Mouse (Mus musculus) limb, embryonic 12.5 days (tissue): ENCODE measurements around the gene Dnajc8. TPM values are rescaled to one million over a fixed set of nuclear protein-coding genes. Genes with fewer than 3 reads are reported as not detected.

Experiments used
- ATAC-seq: fragments of 200-750 bp; cut with Nextera tagmentation; 2 replicates; pipeline ENCODE4 v1.8.0; 2017; ENCODE audit warnings: low read depth, moderate TSS enrichment; ENCODE audit not compliant: insufficient number of reproducible peaks, insufficient read depth, low FRiP score, low TSS enrichment
- H3K27ac ChIP-seq: fragments of 300-500 bp; sonication (generic); 2 replicates; pipeline ENCODE4 v1.5.1; 2016; ENCODE audit warnings: mild to moderate bottlenecking, moderate library complexity
- H3K27me3 ChIP-seq: fragments of 300-500 bp; sonication (generic); 2 replicates; pipeline ENCODE4 v1.6.1; 2016; ENCODE audit warnings: mild to moderate bottlenecking, moderate library complexity
- H3K36me3 ChIP-seq: fragments of 300-500 bp; sonication (generic); 2 replicates; pipeline ENCODE4 v1.6.1; 2016; ENCODE audit warnings: mild to moderate bottlenecking, moderate library complexity
- H3K4me1 ChIP-seq: fragments of 300-500 bp; sonication (generic); replicated peaks from 2 replicates; pipeline ENCODE4 v1.6.1; 2016
- H3K4me2 ChIP-seq: fragments of 300-500 bp; sonication (generic); 2 replicates; pipeline ENCODE4 v1.6.1; 2016; ENCODE audit warnings: mild to moderate bottlenecking, moderate library complexity
- H3K4me3 ChIP-seq: fragments of 300-500 bp; sonication (generic); replicated peaks from 2 replicates; pipeline ENCODE4 v1.5.1; 2016; ENCODE audit warnings: mild to moderate bottlenecking
- H3K9ac ChIP-seq: fragments of 300-500 bp; sonication (generic); replicated peaks from 2 replicates; pipeline ENCODE4 v1.6.1; 2016; ENCODE audit warnings: mild to moderate bottlenecking, moderate library complexity
- H3K9me3 ChIP-seq: fragments of 300-500 bp; sonication (generic); 2 replicates; pipeline ENCODE4 v1.6.1; 2016; ENCODE audit warnings: mild to moderate bottlenecking, moderate library complexity
- WGBS: fragments of 180-500 bp; shearing (Covaris S2); methylation state at CpG from one replicate; pipeline ENCODE4 v1.1.7; 2016; 5-methylcytosine and 5-hydroxymethylcytosine counted together
- polyA plus RNA-seq: library from polyadenylated mRNA; unstranded; fragments of >200 nt; fragmentation: Nextera tagmentation; extraction: Ambion mirVana; gene quantifications from 2 replicates; pipeline ENCODE4 v1.2.1, GENCODE M21; 2016

Dnajc8 gene
- polyA plus RNA-seq, 1 experiment from 2014 or later, result 190 TPM

DNA sequence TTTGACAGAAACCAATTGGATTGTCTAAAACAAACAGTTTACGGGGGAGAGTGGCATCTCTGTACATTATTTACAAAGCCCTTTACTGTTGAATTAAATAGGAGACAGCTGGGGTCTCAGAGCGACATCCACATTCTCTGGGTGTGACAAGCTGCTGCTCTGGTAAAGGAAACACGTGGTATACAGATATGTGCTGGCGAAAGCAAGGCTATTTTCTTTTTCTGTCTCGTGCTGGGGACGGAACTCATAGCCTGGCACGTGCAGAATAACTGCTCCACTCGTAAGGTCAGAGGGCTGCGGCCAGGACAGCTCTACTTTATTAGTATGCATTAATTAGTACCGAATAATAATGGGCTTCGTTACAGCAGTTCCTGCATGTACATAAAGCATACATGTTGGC lies 38.0 kb downstream of the Dnajc8 start:
- H3K36me3 ChIP-seq, result no peaks in the 10 kb centered on the region
- 55% methylated on average over 11 of the region's 11 CpGs for WGBS
- H3K4me1 ChIP-seq, result no peaks in the 10 kb centered on the region
- no peaks in the 10 kb centered on the region for H3K27me3 ChIP-seq
- H3K9ac ChIP-seq, result no peak overlapping the region
- no peak overlapping the region for H3K27ac ChIP-seq
- H3K4me2 ChIP-seq, result no peak overlapping the region
- no peak overlapping the region for H3K4me3 ChIP-seq
- peaks cover 8% of the 10 kb centered on the region; the same call in 1 of the 2 replicates for H3K9me3 ChIP-seq
- ATAC-seq, result no peak

DNA sequence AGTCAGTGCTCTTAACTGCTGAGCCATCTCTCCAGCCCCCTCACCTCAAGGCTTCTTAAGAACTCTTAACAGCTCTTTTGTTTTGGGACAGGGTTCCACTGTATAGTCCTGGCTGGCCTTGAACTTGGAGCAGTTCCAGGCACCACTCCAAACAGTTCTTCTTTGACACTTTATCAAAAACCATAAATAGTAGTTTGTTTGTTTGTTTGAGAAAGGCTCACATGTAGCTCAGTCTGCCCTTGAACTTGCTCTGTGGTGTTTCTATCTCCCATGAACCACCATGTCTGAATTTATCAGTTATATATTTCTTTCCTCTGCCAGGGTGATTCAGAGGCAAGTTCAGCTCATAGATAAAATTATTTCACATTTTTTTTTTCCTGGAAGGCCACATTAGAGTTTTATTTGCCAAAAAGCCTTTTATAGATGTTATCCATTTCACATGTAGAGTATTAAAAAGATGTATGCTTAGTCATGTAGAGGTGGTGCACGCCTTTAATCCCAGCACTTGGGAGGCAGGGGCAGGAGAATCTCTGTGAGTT lies 39.5 kb downstream of the Dnajc8 start:
- no peak overlapping the region for H3K27ac ChIP-seq
- no peak overlapping the region for H3K4me3 ChIP-seq
- no peak for ATAC-seq
- H3K4me2 ChIP-seq, result no peak overlapping the region
- no peaks in the 10 kb centered on the region for H3K27me3 ChIP-seq
- no peak overlapping the region for H3K9ac ChIP-seq
- 88% methylated on average over 1 of the region's 1 CpGs for WGBS
- no peaks in the 10 kb centered on the region for H3K36me3 ChIP-seq
- no peaks in the 10 kb centered on the region for H3K9me3 ChIP-seq
- H3K4me1 ChIP-seq, result no peaks in the 10 kb centered on the region

DNA sequence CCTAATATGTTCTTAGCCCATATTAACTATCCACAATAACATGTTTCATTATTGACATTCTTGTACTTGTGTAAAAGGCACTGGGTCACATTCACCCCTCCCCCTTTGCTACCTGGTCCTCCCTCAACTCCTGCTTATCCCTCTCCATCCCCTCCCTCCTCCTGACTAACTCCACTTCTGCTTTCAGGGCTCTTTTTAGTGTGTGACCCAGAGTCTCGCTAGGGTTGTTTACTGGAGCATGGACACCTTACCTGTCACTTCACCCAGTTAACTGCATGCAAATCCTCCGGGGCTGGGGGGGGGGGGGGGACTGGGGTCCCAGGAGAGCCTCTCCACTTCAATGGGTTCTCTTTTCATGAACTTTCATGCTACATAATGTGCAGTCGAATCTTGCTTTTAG lies 48.4 kb downstream of the Dnajc8 start:
- Histone ChIP-seq H3K9ac (no peak overlapping the region), H3K4me2 (no peak overlapping the region), H3K27me3 (no peaks in the 10 kb centered on the region), H3K4me3 (no peak overlapping the region), H3K27ac (no peak overlapping the region), H3K4me1 (no peaks in the 10 kb centered on the region), H3K9me3 (0 out of 2 replicates have a peak, but pooled peaks cover 5% of the 10 kb centered on the region), H3K36me3 (no peaks in the 10 kb centered on the region)
- no peak for ATAC-seq
- 75% methylated on average over 3 of the region's 3 CpGs for WGBS

GRCm38 (mm10) chr4:132584975-132585374 lies 49.6 kb downstream of the Dnajc8 start:
- no peaks in the 10 kb centered on the region for H3K27me3 ChIP-seq
- no peaks in the 10 kb centered on the region for H3K36me3 ChIP-seq
- H3K4me3 ChIP-seq, result no peak overlapping the region
- ATAC-seq, result no peak
- no peak overlapping the region for H3K9ac ChIP-seq
- H3K4me1 ChIP-seq, result no peaks in the 10 kb centered on the region
- no peak overlapping the region for H3K27ac ChIP-seq
- 0 out of 2 replicates have a peak, but pooled peaks cover 5% of the 10 kb centered on the region for H3K9me3 ChIP-seq
- 76% methylated on average over 2 of the region's 2 CpGs for WGBS
- no peak overlapping the region for H3K4me2 ChIP-seq

DNA sequence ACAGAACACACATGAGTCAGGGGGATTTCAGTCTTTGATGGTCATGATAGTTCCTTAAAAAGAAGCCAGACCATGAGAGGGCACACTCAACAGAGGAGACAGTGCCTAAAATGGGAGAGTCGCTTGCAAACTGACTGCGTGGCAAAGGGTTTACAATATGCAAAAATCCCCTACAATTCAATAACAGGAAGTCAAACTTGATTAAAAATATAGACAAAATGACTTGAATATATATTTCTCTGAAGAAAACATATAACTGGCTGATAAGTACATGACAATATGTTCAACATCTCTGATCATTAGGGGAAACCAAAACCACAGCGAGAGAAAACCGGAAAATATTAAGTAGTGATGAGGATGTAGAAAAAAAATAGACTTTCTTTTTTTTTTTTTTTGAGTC lies 50.9 kb downstream of the Dnajc8 start:
- H3K36me3 ChIP-seq, result no peaks in the 10 kb centered on the region
- H3K4me1 ChIP-seq, result no peaks in the 10 kb centered on the region
- no peak overlapping the region for H3K27ac ChIP-seq
- ATAC-seq, result no peak
- H3K4me3 ChIP-seq, result no peak overlapping the region
- no peaks in the 10 kb centered on the region for H3K27me3 ChIP-seq
- no peak overlapping the region for H3K4me2 ChIP-seq
- no peak overlapping the region for H3K9ac ChIP-seq
- H3K9me3 ChIP-seq, result no peaks in the 10 kb centered on the region
- 92% methylated on average over 4 of the region's 4 CpGs for WGBS

DNA sequence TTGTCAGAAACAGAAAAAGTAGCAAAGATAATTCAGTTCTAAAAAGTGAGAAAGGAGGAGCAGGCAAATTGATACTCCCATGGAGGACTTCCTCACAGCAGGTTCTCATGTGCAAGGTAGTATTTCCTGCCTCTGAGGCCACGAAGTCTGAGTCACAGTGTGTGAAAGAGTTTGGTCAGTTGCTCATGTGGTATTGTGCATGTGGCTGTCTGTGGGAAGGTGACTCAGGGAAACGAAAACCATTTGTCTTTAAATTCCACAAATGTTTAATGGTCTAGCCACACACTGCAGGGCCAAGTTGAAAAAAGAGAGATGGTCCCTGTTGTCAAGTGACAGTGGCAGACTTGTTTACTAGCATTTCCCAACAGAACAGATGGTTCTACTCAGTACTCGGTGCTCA lies 53.2 kb downstream of the Dnajc8 start:
- 76% methylated on average over 3 of the region's 3 CpGs for WGBS
- Histone ChIP-seq H3K9ac (no peak overlapping the region), H3K9me3 (no peaks in the 10 kb centered on the region), H3K27ac (no peak overlapping the region), H3K27me3 (no peaks in the 10 kb centered on the region), H3K36me3 (no peaks in the 10 kb centered on the region), H3K4me3 (no peak overlapping the region), H3K4me1 (no peaks in the 10 kb centered on the region), H3K4me2 (no peak overlapping the region)
- no peak for ATAC-seq

- H3K36me3 ChIP-seq, result no peaks in the 10 kb centered on the region
- H3K27ac ChIP-seq, result no peak overlapping the region
- no peaks in the 10 kb centered on the region for H3K9me3 ChIP-seq
- WGBS, result 85% methylated on average over 10 of the region's 10 CpGs
- no peak overlapping the region for H3K4me3 ChIP-seq
- H3K4me1 ChIP-seq, result no peaks in the 10 kb centered on the region
- H3K9ac ChIP-seq, result no peak overlapping the region
- no peak overlapping the region for H3K4me2 ChIP-seq
- no peaks in the 10 kb centered on the region for H3K27me3 ChIP-seq
- no peak for ATAC-seq
Measured at GRCm38 (mm10) chr4:132590642-132591041, 55.3 kb downstream of the Dnajc8 start.

DNA sequence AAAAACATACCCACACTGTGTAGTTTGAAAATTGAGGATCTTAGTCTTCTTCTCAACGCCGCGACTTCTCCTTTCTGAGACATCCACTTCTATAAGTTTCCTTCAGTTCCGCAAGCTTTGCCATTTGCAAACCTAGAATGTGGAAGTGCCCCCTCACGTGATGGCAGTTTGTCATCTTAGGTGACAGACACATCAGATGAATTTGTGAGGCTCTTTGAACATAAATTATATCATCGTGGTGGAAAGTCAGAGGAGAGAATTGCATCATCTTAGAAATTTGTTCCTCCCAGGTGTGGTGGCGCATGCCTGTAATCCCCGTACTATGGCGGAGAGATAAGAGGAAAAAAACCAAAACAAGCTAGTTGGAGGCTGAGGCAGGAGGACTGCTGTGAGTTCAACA lies 57.6 kb downstream of the Dnajc8 start:
- H3K4me1 ChIP-seq, result no peaks in the 10 kb centered on the region
- H3K9ac ChIP-seq, result no peak overlapping the region
- no peaks in the 10 kb centered on the region for H3K27me3 ChIP-seq
- WGBS, result 92% methylated on average over 9 of the region's 9 CpGs
- no peaks in the 10 kb centered on the region for H3K36me3 ChIP-seq
- H3K9me3 ChIP-seq, result no peaks in the 10 kb centered on the region
- H3K4me2 ChIP-seq, result no peak overlapping the region
- no peak overlapping the region for H3K27ac ChIP-seq
- no peak for ATAC-seq
- no peak overlapping the region for H3K4me3 ChIP-seq

- H3K4me3 ChIP-seq, result no peak overlapping the region
- no peaks in the 10 kb centered on the region for H3K4me1 ChIP-seq
- no peak overlapping the region for H3K4me2 ChIP-seq
- H3K27me3 ChIP-seq, result no peaks in the 10 kb centered on the region
- no peak overlapping the region for H3K9ac ChIP-seq
- no peaks in the 10 kb centered on the region; the same call in 1 of the 2 replicates for H3K9me3 ChIP-seq
- no peaks in the 10 kb centered on the region for H3K36me3 ChIP-seq
- no peak for ATAC-seq
- H3K27ac ChIP-seq, result no peak overlapping the region
- WGBS, result 36% methylated on average over 4 of the region's 4 CpGs
Measured at GRCm38 (mm10) chr4:132594191-132594590, 58.8 kb downstream of the Dnajc8 start.

DNA sequence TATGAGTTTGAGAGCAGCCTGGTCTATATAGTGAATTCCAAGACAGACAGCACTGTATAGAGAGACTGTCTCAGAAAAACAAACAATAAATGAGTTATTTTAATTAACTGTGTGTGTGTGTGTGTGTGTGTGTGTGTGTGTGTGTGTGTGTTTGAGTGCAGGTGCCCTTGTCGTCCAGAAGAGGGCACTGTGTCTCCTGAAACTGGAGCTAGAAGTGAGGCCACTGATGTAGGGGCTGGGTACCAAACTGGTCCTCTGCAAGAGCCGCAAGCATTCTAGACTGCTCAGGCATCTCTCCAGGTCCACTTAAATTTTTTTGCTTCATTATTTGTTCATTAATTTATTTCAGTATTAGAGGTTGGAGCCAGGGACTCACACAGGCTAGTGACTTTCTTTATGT lies 63.5 kb downstream of the Dnajc8 start:
- WGBS, result 74% methylated on average over 2 of the region's 2 CpGs
- ATAC-seq, result no peak

GRCm38 (mm10) chr4:132599764-132600163 lies 64.4 kb downstream of the Dnajc8 start:
- no peak for ATAC-seq
- no peaks in the 10 kb centered on the region for H3K27me3 ChIP-seq
- no peaks in the 10 kb centered on the region; the same call in 1 of the 2 replicates for H3K9me3 ChIP-seq
- H3K36me3 ChIP-seq, result no peaks in the 10 kb centered on the region
- H3K9ac ChIP-seq, result no peak overlapping the region
- no peaks in the 10 kb centered on the region for H3K4me1 ChIP-seq
- no peak overlapping the region for H3K27ac ChIP-seq
- H3K4me3 ChIP-seq, result no peak overlapping the region
- no peak overlapping the region for H3K4me2 ChIP-seq
- 86% methylated on average over 3 of the region's 3 CpGs for WGBS

More for the DNA sequence above, 63.5 kb downstream of the Dnajc8 start:
- Histone ChIP-seq H3K27me3 (no peaks in the 10 kb centered on the region), H3K4me1 (no peaks in the 10 kb centered on the region), H3K4me3 (no peak overlapping the region), H3K36me3 (no peaks in the 10 kb centered on the region), H3K9ac (no peak overlapping the region), H3K4me2 (no peak overlapping the region), H3K27ac (no peak overlapping the region), H3K9me3 (no peaks in the 10 kb centered on the region; the same call in 1 of the 2 replicates)

GRCm38 (mm10) chr4:132600465-132600864 lies 65.1 kb downstream of the Dnajc8 start:
- no peak overlapping the region for H3K27ac ChIP-seq
- no peak overlapping the region for H3K4me2 ChIP-seq
- no peaks in the 10 kb centered on the region; the same call in 1 of the 2 replicates for H3K9me3 ChIP-seq
- H3K4me1 ChIP-seq, result no peaks in the 10 kb centered on the region
- H3K4me3 ChIP-seq, result no peak overlapping the region
- no peak overlapping the region for H3K9ac ChIP-seq
- WGBS, result 92% methylated on average over 6 of the region's 6 CpGs
- H3K27me3 ChIP-seq, result no peaks in the 10 kb centered on the region
- ATAC-seq, result no peak
- H3K36me3 ChIP-seq, result no peaks in the 10 kb centered on the region
